ENCODE assay signal across 8 mouse cellular contexts in genomic region chr5:84417062-84417879, GRCm38 (mm10). TPM values are rescaled to one million over a fixed set of nuclear protein-coding genes. Genes with fewer than 3 reads are reported as not detected.
DNase-seq lines count a peak whose midpoint lies in the region; ATAC-seq and TF ChIP-seq lines count a peak whose summit lies in the region.

Gene Epha5 (minus strand): TSS chr5:84417382.

- under 1% methylated on average over 65 of the region's 67 CpGs for WGBS in intestine, postnatal 0 days

- H3K9ac ChIP-seq in intestine, postnatal 0 days (ENCODE audit: low read depth, low read length): no peak within 1 kb of the TSS

- intact Hi-C loops in left cerebral cortex, postnatal 25 days (cut with DNase I): loop anchor here (5.0 to 10.0 kb wide), 5 partner anchors 100 to 1518 kb away; no protein-coding TSS in a partner anchor

- H3K4me2 ChIP-seq in intestine, postnatal 0 days (replicated peaks; ENCODE audit: low read depth): peak within 1 kb of the TSS; percentile 87

- no peak within 1 kb of the TSS for H3K27ac ChIP-seq in intestine, postnatal 0 days (ENCODE audit: low read depth, low read length)

- H3K27me3 ChIP-seq in intestine, postnatal 0 days (replicated peaks; ENCODE audit: control insufficient read depth, insufficient read depth, low read length): peaks cover 28% of the 10 kb centered on the region

- H3K4me3 ChIP-seq in intestine, postnatal 0 days (ENCODE audit: low read depth, low read length): peak within 1 kb of the TSS; percentile 45

- H3K9me3 ChIP-seq in intestine, postnatal 0 days (ENCODE audit: control insufficient read depth): no peaks in the 10 kb centered on the region

- no peak for TF ChIP-seq CTCF in intestine, postnatal 0 days (IDR thresholded peaks at IDR 0.05; ENCODE audit: low read depth)

- peak; percentile 64 for DNase-seq in adrenal gland, postnatal 25 days
- peak; percentile 79 to 86 for DNase-seq in cerebellum, postnatal 25 days
- DNase-seq in frontal cortex, postnatal 25 days (ENCODE audit: low spot score in 2 of 2): peak; percentile 48 to 73
- peak; percentile 84 to 94 for DNase-seq in left cerebral cortex, postnatal 25 days (ENCODE audit: low spot score in 2 of 2)
- DNase-seq in right cerebral cortex, postnatal 25 days: peak; percentile 89
- DNase-seq in MN1 (ENCODE audit: low spot score): no peak

- H3K36me3 ChIP-seq in intestine, postnatal 0 days (ENCODE audit: control insufficient read depth, insufficient read depth): no peaks in the 10 kb centered on the region

- ATAC-seq in intestine, postnatal 0 days: peak; percentile 69
- peak; percentile 97 for ATAC-seq in megakaryocyte-erythroid progenitor cell, adult 5-6 weeks (replicated peaks; ENCODE audit: low FRiP score, low TSS enrichment, poor library complexity, severe bottlenecking)

- no peaks in the 10 kb centered on the region for H3K4me1 ChIP-seq in intestine, postnatal 0 days (replicated peaks; ENCODE audit: control insufficient read depth, insufficient read depth, low read length)

RNA-seq across cellular contexts. Expression of gene Epha5, which starts in this region (rescaled TPM):
- 2.9 and 4.5 TPM in 2 replicates for total RNA-seq in adrenal gland, postnatal 25 days (2021)
- polyA plus RNA-seq in intestine, postnatal 0 days (2015; fragmentation: Nextera tagmentation; extraction: Ambion mirVana): 0.87 and 1.0 TPM in 2 replicates
- total RNA-seq in left cerebral cortex, postnatal 25 days (2021): 100 to 1,000 TPM; 107 to 111 TPM
- total RNA-seq in megakaryocyte-erythroid progenitor cell, adult 5-6 weeks (2014; fragmentation: Nextera tagmentation): not detected in 2 replicates
- not detected in 2 replicates for total RNA-seq in megakaryocyte-erythroid progenitor cell, adult 5-6 weeks (2017)

Comparison
In these comparisons a context has a peak if more than half of its experiments do, and no peak if none do; other contexts are left out.
1. RNA of gene Epha5 (total RNA-seq): 107 to 111 TPM in left cerebral cortex, postnatal 25 days; 2.9 to 4.5 TPM in adrenal gland, postnatal 25 days and not detected in megakaryocyte-erythroid progenitor cell, adult 5-6 weeks; every median in the first group is over 10 times any median in the second.
2. Peak in ATAC-seq in megakaryocyte-erythroid progenitor cell, adult 5-6 weeks; RNA of the gene not detected or under 1 TPM.